Mouse (Mus musculus) lung, embryonic 14.5 days (tissue): ENCODE results near the gene Gm11111. TPM values are rescaled to one million over a fixed set of nuclear protein-coding genes. Genes with fewer than 3 reads are reported as not detected.

Experiments
- ATAC-seq: fragments of 200-750 bp; cut with Nextera tagmentation; 2 replicates; pipeline ENCODE4 v1.8.0; 2017; ENCODE audit warnings: mild to moderate bottlenecking, moderate TSS enrichment, moderate library complexity; ENCODE audit not compliant: insufficient read depth
- DNase-seq: peaks from one replicate; pipeline ENCODE4 v3.0.0-alpha.2; 2015
- H3K27ac ChIP-seq: fragments of 300-500 bp; sonication (generic); 2 replicates; pipeline ENCODE4 v1.5.1; 2014; ENCODE audit warnings: low read depth, mild to moderate bottlenecking, moderate library complexity
- H3K27me3 ChIP-seq: fragments of 300-500 bp; sonication (generic); 2 replicates; pipeline ENCODE4 v1.6.1; 2014; ENCODE audit warnings: low read length, control low read depth; ENCODE audit not compliant: insufficient read depth
- H3K36me3 ChIP-seq: fragments of 300-500 bp; sonication (generic); 2 replicates; pipeline ENCODE4 v1.6.1; 2014; ENCODE audit warnings: control low read depth; ENCODE audit not compliant: insufficient read depth
- H3K4me1 ChIP-seq: fragments of 300-500 bp; sonication (generic); 2 replicates; pipeline ENCODE4 v1.6.1; 2014; ENCODE audit warnings: antibody characterized with exemption, control low read depth; ENCODE audit not compliant: insufficient read depth
- H3K4me2 ChIP-seq: fragments of 300-500 bp; sonication (generic); 2 replicates; pipeline ENCODE4 v1.6.1; 2014; ENCODE audit warnings: mild to moderate bottlenecking
- H3K4me3 ChIP-seq: fragments of 300-500 bp; sonication (generic); 2 replicates; pipeline ENCODE4 v1.5.1; 2014; ENCODE audit warnings: low read depth, low read length
- H3K9ac ChIP-seq: fragments of 300-500 bp; sonication (generic); 2 replicates; pipeline ENCODE4 v1.6.1; 2014
- H3K9me3 ChIP-seq: fragments of 300-500 bp; sonication (generic); 2 replicates; pipeline ENCODE4 v1.6.1; 2016; ENCODE audit warnings: low read depth, low read length, control low read depth
- CTCF ChIP-seq: IDR thresholded peaks from 2 replicates; pipeline ENCODE4 v1.5.1; 2016; ENCODE audit warnings: antibody characterized with exemption, low read depth
- WGBS: fragments of 180-500 bp; shearing (Covaris S2); extraction: QIAGEN DNeasy Blood & Tissue Kit; methylation state at CpG from one replicate; pipeline ENCODE4 v1.1.7; 2014; 5-methylcytosine and 5-hydroxymethylcytosine counted together
- polyA plus RNA-seq: library from polyadenylated mRNA; unstranded; fragments of >200 nt; fragmentation: Nextera tagmentation; extraction: Ambion mirVana; gene quantifications from 2 replicates; pipeline ENCODE4 v1.2.1, GENCODE M21; 2014

Gene Gm11111
- polyA plus RNA-seq, result not detected in 2 replicates

DNA sequence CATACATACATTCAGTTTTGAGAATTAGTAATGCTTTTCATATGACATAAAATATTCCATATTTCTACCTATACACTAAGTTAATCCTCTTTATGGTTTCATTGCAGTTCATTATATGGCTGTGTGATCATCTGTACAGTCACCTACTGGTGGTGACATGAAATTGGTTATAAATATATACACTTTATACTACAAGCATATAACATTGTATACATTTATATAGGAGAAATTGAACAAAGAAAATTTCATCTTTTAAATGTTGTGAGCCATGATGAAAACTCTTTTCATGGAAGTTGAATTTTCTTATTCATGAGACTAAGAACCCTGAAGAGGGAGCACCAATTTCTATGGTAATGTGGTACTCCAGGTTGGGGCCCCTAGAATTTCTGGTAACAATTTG is at the start of gene Gm11111:
Gene Gm11111 (plus strand): TSS at position 301 of the 400 bp plus-strand sequence.
- H3K4me3 ChIP-seq, result no peak within 1 kb of the TSS
- H3K27ac ChIP-seq, result no peak within 1 kb of the TSS
- H3K9me3 ChIP-seq, result no peaks in the 10 kb centered on the region
- ATAC-seq (no peak), DNase-seq (no peak)
- no peak within 1 kb of the TSS for H3K9ac ChIP-seq
- TF ChIP-seq CTCF, result no peak
- H3K4me1 ChIP-seq, result peaks cover 8% of the 10 kb centered on the region; the same call in 1 of the 2 replicates
- no peak within 1 kb of the TSS for H3K4me2 ChIP-seq
- no peaks in the 10 kb centered on the region for H3K27me3 ChIP-seq
- no peaks in the 10 kb centered on the region for H3K36me3 ChIP-seq

DNA sequence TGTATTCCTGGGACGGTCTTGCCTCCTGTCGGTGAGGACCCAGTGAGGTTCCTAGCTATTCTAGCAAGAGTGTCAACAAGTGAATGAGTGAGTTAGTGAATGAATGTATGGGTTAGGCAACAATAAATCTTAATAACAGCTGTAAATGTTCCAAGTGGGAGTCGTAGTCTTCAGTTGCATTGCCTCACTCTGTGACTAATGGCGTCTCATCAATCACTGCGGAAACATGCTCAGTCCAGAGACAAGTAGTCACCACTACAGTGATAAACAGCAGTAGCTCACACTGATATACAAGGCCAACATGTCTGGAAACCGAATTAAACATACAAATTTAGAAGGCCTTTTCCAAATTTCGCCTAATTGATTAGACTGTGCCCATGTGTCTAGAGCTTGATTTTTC is 36.3 kb upstream of the Gm11111 start:
- DNase-seq (no peak), ATAC-seq (no peak)
- no peak overlapping the region for H3K27ac ChIP-seq
- no peak overlapping the region for H3K9ac ChIP-seq
- H3K36me3 ChIP-seq, result no peaks in the 10 kb centered on the region
- WGBS, result 71% methylated on average over 7 of the region's 7 CpGs
- no peaks in the 10 kb centered on the region for H3K9me3 ChIP-seq
- no peak for TF ChIP-seq CTCF
- no peaks in the 10 kb centered on the region for H3K27me3 ChIP-seq
- no peak overlapping the region for H3K4me2 ChIP-seq
- no peak overlapping the region for H3K4me3 ChIP-seq
- no peaks in the 10 kb centered on the region for H3K4me1 ChIP-seq

- ATAC-seq (no peak), DNase-seq (peak; percentile 50)
- Histone ChIP-seq H3K4me2 (no peak overlapping the region), H3K9me3 (no peaks in the 10 kb centered on the region), H3K4me3 (no peak overlapping the region), H3K9ac (no peak overlapping the region), H3K27me3 (no peaks in the 10 kb centered on the region), H3K4me1 (no peaks in the 10 kb centered on the region), H3K36me3 (no peaks in the 10 kb centered on the region), H3K27ac (no peak overlapping the region)
- 36% methylated on average over 2 of the region's 2 CpGs for WGBS
- TF ChIP-seq CTCF, result no peak
Observed at GRCm38 (mm10) chr5:98520118-98520517, 32.4 kb upstream of the Gm11111 start.

- H3K27me3 ChIP-seq, result no peaks in the 10 kb centered on the region
- no peaks in the 10 kb centered on the region for H3K4me1 ChIP-seq
- H3K4me2 ChIP-seq, result no peak overlapping the region
- H3K9me3 ChIP-seq, result no peaks in the 10 kb centered on the region
- no peak overlapping the region for H3K9ac ChIP-seq
- no peak overlapping the region for H3K4me3 ChIP-seq
- H3K36me3 ChIP-seq, result no peaks in the 10 kb centered on the region
- 89% methylated on average over 7 of the region's 7 CpGs for WGBS
- DNase-seq (no peak), ATAC-seq (no peak)
- H3K27ac ChIP-seq, result no peak overlapping the region
- no peak for TF ChIP-seq CTCF
Observed at GRCm38 (mm10) chr5:98522270-98522977, 30.1 kb upstream of the Gm11111 start.

- no peak overlapping the region for H3K4me3 ChIP-seq
- WGBS, result 75% methylated on average over 7 of the region's 7 CpGs
- no peak for DNase-seq
- no peak overlapping the region for H3K9ac ChIP-seq
- H3K9me3 ChIP-seq, result no peaks in the 10 kb centered on the region
- H3K4me2 ChIP-seq, result no peak overlapping the region
- no peak overlapping the region for H3K27ac ChIP-seq
- ATAC-seq, result no peak
- no peak for TF ChIP-seq CTCF
- H3K36me3 ChIP-seq, result no peaks in the 10 kb centered on the region
- H3K4me1 ChIP-seq, result no peaks in the 10 kb centered on the region
- no peaks in the 10 kb centered on the region for H3K27me3 ChIP-seq
Observed at GRCm38 (mm10) chr5:98523050-98523449, 29.4 kb upstream of the Gm11111 start.

DNA sequence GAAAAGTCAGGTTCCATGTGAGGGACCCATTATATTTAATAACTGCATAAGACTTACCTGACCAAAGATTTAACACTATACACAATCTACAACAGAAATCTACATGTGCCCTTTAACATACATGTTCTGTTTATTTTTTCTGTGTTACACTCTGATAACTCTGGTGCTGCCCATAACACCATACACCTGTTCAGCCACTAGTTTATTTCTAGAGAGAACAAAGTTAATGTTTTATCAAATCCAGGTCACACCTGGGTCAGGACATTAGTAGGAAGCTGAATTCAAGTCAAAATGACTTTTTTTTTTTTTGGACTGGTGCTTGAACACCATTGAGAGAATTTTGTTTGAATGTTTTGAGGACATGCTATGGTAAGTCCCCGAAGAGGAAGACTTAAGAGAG is 28.7 kb upstream of the Gm11111 start:
- DNase-seq (no peak), ATAC-seq (no peak)
- Histone ChIP-seq H3K27me3 (no peaks in the 10 kb centered on the region), H3K4me2 (no peak overlapping the region), H3K4me3 (no peak overlapping the region), H3K9ac (no peak overlapping the region), H3K36me3 (no peaks in the 10 kb centered on the region), H3K4me1 (no peaks in the 10 kb centered on the region), H3K9me3 (no peaks in the 10 kb centered on the region), H3K27ac (no peak overlapping the region)
- WGBS, result 38% methylated on average over 1 of the region's 1 CpGs
- TF ChIP-seq CTCF, result no peak

- whole genome bisulfite sequencing, result 80% methylated on average over 1 of the region's 1 CpGs
- no peak overlapping the region for H3K4me2 ChIP-seq
- H3K36me3 ChIP-seq, result no peaks in the 10 kb centered on the region
- H3K4me3 ChIP-seq, result no peak overlapping the region
- no peaks in the 10 kb centered on the region for H3K9me3 ChIP-seq
- ATAC-seq (no peak), DNase-seq (no peak)
- H3K4me1 ChIP-seq, result no peaks in the 10 kb centered on the region
- H3K9ac ChIP-seq, result no peak overlapping the region
- no peak; the same call in 1 of the 2 replicates for TF ChIP-seq CTCF
- H3K27me3 ChIP-seq, result no peaks in the 10 kb centered on the region
- H3K27ac ChIP-seq, result no peak overlapping the region
Observed at GRCm38 (mm10) chr5:98541333-98541732, 11.2 kb upstream of the Gm11111 start.
